Mouse (Mus musculus) hindbrain, embryonic 10.5 days (tissue): ENCODE results near the gene Myo15b. TPM values are rescaled to one million over a fixed set of nuclear protein-coding genes. Genes with fewer than 3 reads are reported as not detected.
"Not testable (repeated sequence)": the region's sequence is repeated elsewhere in the genome, so short reads cannot be mapped to it uniquely, and the experiment has no call there.

ENCODE experiments used
- DNase-seq: peaks from one replicate; pipeline ENCODE4 v3.0.0-alpha.2; 2017; ENCODE audit warnings: low spot score
- H3K27ac ChIP-seq: fragments of 300-500 bp; sonication (generic); 2 replicates; pipeline ENCODE4 v1.5.1; 2016; ENCODE audit warnings: mild to moderate bottlenecking, moderate library complexity
- H3K27me3 ChIP-seq: fragments of 300-500 bp; sonication (generic); 2 replicates; pipeline ENCODE4 v1.6.1; 2016; ENCODE audit warnings: mild to moderate bottlenecking; ENCODE audit not compliant: poor library complexity, insufficient read depth, severe bottlenecking
- H3K36me3 ChIP-seq: fragments of 300-500 bp; sonication (generic); 2 replicates; pipeline ENCODE4 v1.6.1; 2016; ENCODE audit warnings: mild to moderate bottlenecking, moderate library complexity
- H3K4me1 ChIP-seq: fragments of 300-500 bp; sonication (generic); replicated peaks from 2 replicates; pipeline ENCODE4 v1.6.1; 2016; ENCODE audit warnings: mild to moderate bottlenecking
- H3K4me3 ChIP-seq: fragments of 300-500 bp; sonication (generic); 2 replicates; pipeline ENCODE4 v1.5.1; 2016; ENCODE audit warnings: mild to moderate bottlenecking, moderate library complexity
- H3K9me3 ChIP-seq: fragments of 300-500 bp; sonication (generic); 2 replicates; pipeline ENCODE4 v1.6.1; 2016; ENCODE audit warnings: mild to moderate bottlenecking, moderate library complexity
- WGBS: fragments of 180-500 bp; shearing (Covaris S2); methylation state at CpG from one replicate; pipeline ENCODE4 v1.1.7; 2016; 5-methylcytosine and 5-hydroxymethylcytosine counted together
- polyA plus RNA-seq: library from polyadenylated mRNA; unstranded; fragments of >200 nt; fragmentation: Nextera tagmentation; extraction: Ambion mirVana; gene quantifications from 2 replicates; pipeline ENCODE4 v1.2.1, GENCODE M21; 2016

Gene Myo15b
- polyA plus RNA-seq, 1 experiment from 2014 or later = 0.21 TPM

DNA sequence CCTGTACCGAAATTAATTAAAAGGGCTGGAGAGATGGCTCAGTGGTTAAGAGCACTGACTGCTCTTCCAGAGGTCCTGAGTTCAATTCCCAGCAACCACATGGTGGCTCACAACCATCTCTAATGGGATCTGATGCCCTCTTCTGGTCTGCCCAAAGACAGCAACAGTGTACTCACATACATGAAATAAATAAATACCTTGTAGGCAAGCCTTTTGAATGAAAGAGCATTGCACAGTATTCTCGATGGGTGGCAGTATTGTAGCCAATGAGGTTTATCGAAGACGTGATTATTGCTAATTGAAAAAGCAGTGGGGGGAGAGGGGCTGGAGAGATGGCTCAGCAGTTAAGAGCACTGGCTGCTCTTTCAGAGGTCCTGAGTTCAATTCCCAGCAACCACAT, 1.1 kb upstream of the Myo15b start:
- Histone ChIP-seq H3K27me3 (peaks cover 68% of the 10 kb centered on the region), H3K36me3 (peaks cover 13% of the 10 kb centered on the region; the same call in 1 of the 2 replicates), H3K4me1 (peaks cover 26% of the 10 kb centered on the region)
- not testable (repeated sequence) for H3K9me3 ChIP-seq, DNase-seq, H3K27ac ChIP-seq, H3K4me3 ChIP-seq
- WGBS = 92% methylated on average over 4 of the region's 4 CpGs

DNA sequence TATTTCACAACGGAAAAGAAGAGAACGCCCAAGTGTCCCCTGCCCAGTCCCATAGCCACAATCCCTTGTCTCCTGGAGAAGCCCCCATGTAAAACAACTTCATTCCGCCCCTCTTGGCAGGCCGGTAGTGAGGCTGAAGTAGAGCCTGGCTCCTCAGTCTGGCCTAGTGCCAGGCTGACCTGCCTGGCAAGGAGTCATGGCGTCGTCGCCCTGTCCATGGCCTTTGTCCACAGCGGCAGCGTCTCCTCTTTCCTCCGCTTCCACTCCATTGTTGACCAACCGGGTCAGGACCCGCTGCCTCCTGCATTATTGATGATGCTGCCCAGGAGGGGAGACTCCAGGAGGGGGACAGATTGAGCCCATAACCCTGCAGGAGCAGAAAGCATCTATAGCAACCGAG, 270 bp upstream of the Myo15b start:
- 41% methylated on average over 13 of the region's 13 CpGs for WGBS
- Histone ChIP-seq H3K9me3 (no peaks in the 10 kb centered on the region), H3K4me1 (peaks cover 26% of the 10 kb centered on the region), H3K36me3 (0 out of 2 replicates have a peak, but pooled peaks cover 10% of the 10 kb centered on the region), H3K27me3 (peaks cover 73% of the 10 kb centered on the region), H3K27ac (peak overlapping the region; percentile 57; the same call in 1 of the 2 replicates), H3K4me3 (peak overlapping the region; percentile 50)
- DNase-seq = no peak

DNA sequence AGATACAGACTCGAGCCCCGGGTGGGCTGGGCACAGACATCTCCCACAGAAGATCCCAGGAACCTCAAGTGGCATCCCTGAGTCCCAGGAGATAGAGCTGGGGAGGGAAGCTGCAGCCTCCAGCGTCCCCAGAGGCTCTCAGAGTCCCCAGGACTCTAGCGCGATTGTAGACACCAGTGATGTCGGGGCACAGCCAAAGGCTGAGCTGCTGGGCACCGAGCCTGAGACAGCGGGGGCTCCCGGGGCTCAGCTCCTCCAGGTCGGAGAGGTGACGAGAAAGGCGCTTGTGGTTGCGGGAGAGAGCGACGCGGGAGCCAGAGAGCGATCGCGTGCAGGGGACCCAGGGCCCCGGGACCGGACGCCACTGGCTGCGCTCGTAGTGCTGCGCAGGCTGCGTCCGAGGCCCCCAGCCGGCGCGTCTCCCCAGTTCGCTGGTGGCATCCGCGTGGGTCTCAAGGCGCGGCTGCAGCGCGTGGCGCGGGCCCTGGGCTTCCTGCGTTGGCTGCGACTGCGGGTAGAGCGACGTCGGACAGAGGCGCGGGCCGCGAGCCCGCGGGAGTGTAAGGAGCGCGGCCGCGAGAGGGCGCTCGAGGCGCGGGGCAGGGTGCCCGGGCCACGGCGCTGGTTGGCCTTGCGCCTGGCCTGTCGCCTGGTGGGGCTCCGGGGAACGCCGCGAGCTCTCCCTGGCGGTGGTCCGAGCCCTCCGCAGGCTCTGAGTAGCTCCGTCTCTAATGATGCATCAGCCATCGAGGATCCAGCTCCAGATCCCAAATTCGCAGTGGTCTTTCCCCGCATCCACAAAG, 1.1 kb downstream of the Myo15b start:
- Histone ChIP-seq H3K4me3 (peak overlapping the region; percentile 50), H3K27ac (peak overlapping the region; percentile 60), H3K36me3 (no peaks in the 10 kb centered on the region), H3K4me1 (peaks cover 26% of the 10 kb centered on the region), H3K27me3 (peaks cover 73% of the 10 kb centered on the region), H3K9me3 (no peaks in the 10 kb centered on the region)
- WGBS = 2% methylated on average over 75 of the region's 75 CpGs
- DNase-seq = peak; percentile 87

DNA sequence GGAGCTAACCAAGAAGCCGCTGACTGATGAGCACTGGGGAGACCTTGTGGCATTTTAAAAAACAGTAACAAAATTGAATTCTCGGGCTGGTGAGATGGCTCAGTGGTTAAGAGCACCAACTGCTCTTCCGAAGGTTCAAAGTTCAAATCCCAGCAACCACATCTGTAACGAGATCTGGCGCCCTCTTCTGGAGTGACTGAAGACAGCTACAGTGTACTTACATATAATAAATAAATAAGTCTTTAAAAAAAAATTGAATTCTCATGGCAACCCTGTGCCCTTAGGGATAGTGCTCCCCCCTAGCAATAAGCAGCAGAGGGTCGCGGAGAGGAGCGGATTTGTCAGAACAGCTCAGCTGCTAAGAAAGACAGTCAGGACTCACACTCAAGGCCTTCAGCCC, 5.7 kb downstream of the Myo15b start:
- Histone ChIP-seq H3K4me3 (no peak overlapping the region), H3K9me3 (no peaks in the 10 kb centered on the region), H3K27me3 (peaks cover 42% of the 10 kb centered on the region), H3K36me3 (no peaks in the 10 kb centered on the region), H3K27ac (no peak overlapping the region), H3K4me1 (peaks cover 26% of the 10 kb centered on the region)
- DNase-seq = no peak
- WGBS = 88% methylated on average over 8 of the region's 8 CpGs

DNA sequence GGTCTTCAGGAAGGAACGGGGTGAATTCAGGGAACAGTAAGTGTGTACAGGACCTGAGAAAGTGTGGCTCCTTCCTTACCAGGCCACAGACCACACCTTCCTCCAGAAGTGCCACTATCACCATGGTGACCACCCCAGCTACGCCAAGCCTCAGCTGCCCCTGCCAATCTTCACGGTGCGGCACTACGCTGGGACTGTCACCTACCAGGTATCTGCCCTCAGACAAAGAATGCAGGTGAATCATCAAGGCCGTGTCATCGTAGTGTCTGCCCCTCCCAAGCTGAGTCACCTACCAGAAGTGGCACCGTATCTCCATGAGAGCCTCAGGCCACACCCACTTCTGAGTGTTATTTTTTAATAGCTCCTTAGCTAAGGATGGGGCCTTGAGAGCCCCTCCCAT, 11.2 kb downstream of the Myo15b start:
- Histone ChIP-seq H3K4me3 (no peak overlapping the region), H3K27me3 (peaks cover 5% of the 10 kb centered on the region; the same call in 1 of the 2 replicates), H3K9me3 (no peaks in the 10 kb centered on the region), H3K27ac (no peak overlapping the region), H3K4me1 (peaks cover 16% of the 10 kb centered on the region), H3K36me3 (no peaks in the 10 kb centered on the region)
- no peak for DNase-seq
- WGBS = 89% methylated on average over 8 of the region's 8 CpGs

DNA sequence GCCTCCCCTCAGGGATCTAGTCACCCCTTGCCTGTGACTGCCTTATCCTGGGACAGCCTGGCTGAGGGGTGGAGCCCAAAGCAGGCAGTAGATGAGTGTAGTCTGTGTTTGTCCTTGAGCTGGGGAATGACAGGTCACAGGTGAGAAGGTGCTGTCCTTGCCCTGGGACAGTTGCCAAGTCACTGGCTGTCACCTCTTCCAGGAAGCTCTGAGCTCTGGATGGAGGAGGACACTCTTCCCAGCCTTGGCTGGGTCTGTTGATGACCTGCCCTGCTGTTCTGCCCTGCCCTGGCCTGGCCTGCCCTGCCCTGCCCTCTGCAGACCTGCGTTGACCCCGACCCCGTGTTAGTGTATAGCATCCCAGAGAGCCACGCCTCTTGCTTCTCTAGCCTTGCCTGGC, 14.2 kb downstream of the Myo15b start:
- no peak for DNase-seq
- Histone ChIP-seq H3K27ac (no peak overlapping the region), H3K27me3 (no peaks in the 10 kb centered on the region), H3K4me1 (peaks cover 9% of the 10 kb centered on the region), H3K9me3 (no peaks in the 10 kb centered on the region), H3K4me3 (no peak overlapping the region), H3K36me3 (no peaks in the 10 kb centered on the region)
- WGBS = 65% methylated on average over 4 of the region's 4 CpGs

DNA sequence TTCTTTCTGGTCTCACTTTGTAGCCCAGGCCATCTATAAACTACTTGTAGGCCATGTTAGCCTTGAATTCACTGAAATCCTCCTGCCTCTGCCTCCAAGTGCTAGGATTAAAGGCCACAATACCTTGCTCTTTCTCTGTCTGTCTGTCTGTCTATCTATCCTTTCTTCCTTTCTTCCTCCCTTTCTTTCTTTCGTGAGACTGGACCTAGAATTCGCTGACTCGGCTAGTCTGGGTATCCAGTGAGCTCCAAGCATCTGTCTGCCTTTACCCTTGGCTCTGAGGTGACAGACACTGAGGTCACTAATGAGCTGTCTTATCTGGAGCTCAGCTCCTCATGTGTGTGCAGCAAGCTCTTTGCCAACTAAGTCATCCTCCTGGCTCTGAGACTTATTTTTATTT, 17.7 kb downstream of the Myo15b start:
- H3K27ac ChIP-seq = no peak overlapping the region
- WGBS = 96% methylated on average over 3 of the region's 3 CpGs
- DNase-seq = no peak
- H3K9me3 ChIP-seq = no peaks in the 10 kb centered on the region
- no peak overlapping the region for H3K4me3 ChIP-seq
- peaks cover 12% of the 10 kb centered on the region for H3K4me1 ChIP-seq
- no peaks in the 10 kb centered on the region for H3K36me3 ChIP-seq
- H3K27me3 ChIP-seq = no peaks in the 10 kb centered on the region

DNA sequence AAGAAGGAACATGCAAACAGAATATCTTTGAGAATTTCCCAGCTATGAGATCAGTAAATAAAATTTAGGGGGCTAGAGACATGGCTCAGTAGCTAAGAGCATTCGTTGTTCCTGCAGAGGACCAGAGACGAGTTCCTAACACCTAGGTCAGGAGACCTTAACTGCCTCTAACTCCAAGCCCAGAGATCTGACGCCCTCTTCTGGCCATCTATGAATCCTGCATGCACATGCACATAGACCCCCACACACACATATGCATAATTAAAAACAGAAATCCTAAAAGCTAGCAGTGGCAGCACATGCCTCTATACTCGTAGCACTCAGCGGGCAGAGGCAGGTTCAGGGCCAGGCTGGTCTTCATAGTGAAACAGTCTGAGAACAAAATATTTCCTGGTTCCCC, 18.2 kb downstream of the Myo15b start:
- no peak overlapping the region for H3K4me3 ChIP-seq
- 77% methylated on average over 5 of the region's 5 CpGs for WGBS

DNA sequence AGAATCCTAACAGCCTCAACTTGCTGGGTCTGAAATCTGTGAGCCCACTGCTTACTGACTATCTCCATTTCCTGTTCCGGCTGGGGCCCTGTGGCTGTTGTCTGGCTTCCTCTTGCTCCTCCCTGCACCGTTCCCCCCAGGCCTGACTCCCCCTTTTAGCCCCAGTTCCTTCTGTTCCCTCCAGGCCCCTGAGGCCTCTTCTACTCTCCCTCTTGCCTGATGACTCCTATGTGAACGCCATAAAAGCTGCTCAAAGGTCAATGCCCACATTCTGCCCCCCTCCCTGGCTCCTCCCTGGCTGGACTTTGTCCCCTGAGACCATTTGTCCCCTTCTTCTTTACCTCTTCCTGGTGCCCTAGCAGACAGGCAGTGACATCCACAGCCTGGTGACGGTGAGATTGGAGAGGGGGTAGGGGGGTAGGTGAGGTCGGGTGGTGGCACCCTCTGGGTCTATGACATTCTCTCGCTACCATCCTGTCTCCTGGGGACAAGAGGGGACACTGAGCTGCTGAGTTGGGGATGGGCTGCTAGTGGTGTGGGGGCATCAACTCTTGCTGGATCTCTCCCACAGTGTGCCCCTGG, 19.1 kb downstream of the Myo15b start:
- DNase-seq = no peak
- H3K27me3 ChIP-seq = peaks cover 7% of the 10 kb centered on the region
- no peaks in the 10 kb centered on the region for H3K9me3 ChIP-seq
- no peak overlapping the region for H3K4me3 ChIP-seq
- peaks cover 9% of the 10 kb centered on the region for H3K4me1 ChIP-seq
- H3K36me3 ChIP-seq = no peaks in the 10 kb centered on the region
- WGBS = 71% methylated on average over 6 of the region's 6 CpGs
- H3K27ac ChIP-seq = no peak overlapping the region

More for the DNA sequence above, 18.2 kb downstream of the Myo15b start:
- Histone ChIP-seq H3K27ac (no peak overlapping the region), H3K9me3 (no peaks in the 10 kb centered on the region), H3K4me1 (peaks cover 12% of the 10 kb centered on the region), H3K27me3 (no peaks in the 10 kb centered on the region), H3K36me3 (no peaks in the 10 kb centered on the region)
- DNase-seq = no peak

DNA sequence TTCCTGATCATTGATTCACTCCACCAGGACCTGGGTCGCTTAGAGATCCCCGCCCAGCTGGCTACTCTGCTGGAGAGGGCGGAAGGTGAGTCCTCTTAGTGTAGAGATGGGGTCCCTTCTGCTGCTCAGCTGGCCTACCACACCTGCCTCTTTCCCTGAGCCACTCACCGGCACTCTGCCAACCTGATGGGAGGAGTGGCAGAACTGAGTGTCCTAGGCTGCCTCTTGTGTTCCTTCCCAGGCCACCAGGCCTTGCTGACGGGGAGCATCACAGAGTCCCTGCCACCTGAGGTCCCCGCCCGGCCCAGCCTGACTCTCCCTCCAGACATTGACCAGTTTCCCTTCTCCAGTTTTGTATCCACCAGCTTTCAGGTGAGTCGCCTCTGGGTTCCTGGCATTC, 19.9 kb downstream of the Myo15b start:
- peaks cover 9% of the 10 kb centered on the region for H3K4me1 ChIP-seq
- no peak for DNase-seq

DNA sequence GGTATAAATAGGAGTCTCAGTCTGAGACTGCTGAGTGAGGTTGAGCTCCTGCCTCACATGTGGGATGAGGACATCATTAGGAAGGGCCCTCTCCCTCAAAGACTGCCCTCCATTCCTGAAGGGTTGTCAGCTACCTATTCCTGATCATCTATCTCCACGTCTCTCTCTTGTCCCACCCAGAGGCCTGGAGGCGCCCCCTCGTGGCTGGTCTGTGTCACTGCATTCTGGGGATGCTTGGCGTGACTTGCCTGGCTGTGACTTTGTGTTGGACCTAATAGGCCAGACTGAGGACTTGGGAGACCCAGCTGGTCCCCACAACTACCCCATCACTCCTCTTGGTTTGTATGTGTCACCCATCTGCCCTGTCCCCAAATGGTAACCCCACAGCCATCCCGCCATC, 22.8 kb downstream of the Myo15b start:
- Histone ChIP-seq H3K27me3 (peaks cover 33% of the 10 kb centered on the region), H3K36me3 (no peaks in the 10 kb centered on the region), H3K4me1 (peaks cover 15% of the 10 kb centered on the region), H3K4me3 (no peak overlapping the region), H3K27ac (no peak overlapping the region), H3K9me3 (no peaks in the 10 kb centered on the region)
- 24% methylated on average over 5 of the region's 5 CpGs for WGBS
- DNase-seq = peak; percentile 53

More for the DNA sequence above, 19.9 kb downstream of the Myo15b start:
- Histone ChIP-seq H3K27me3 (peaks cover 15% of the 10 kb centered on the region), H3K36me3 (no peaks in the 10 kb centered on the region), H3K4me3 (no peak overlapping the region), H3K9me3 (no peaks in the 10 kb centered on the region), H3K27ac (no peak overlapping the region)
- 75% methylated on average over 8 of the region's 8 CpGs for WGBS

DNA sequence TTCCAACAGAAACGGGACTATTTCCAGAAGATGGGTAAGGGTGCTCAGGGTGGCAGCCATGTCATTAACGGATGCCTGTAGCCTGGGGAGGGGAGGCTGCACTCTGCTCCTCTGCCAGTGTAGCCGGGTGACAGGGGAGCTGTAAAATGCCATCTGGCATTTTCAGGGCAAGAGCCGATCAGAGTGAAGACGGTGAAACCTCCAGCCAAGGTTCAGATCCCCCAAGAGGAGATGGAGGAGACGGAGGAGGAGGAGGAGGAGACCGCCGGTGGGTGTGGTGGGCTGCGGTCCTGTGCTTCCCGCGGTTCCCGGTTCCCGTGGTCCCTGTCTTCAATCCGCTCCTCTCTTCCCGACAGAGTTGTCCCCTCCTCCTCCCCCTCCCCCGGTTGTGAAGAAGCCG, 25.0 kb downstream of the Myo15b start:
- Histone ChIP-seq H3K27ac (no peak overlapping the region), H3K4me1 (peaks cover 23% of the 10 kb centered on the region; the same call in 1 of the 2 replicates), H3K9me3 (no peaks in the 10 kb centered on the region), H3K36me3 (no peaks in the 10 kb centered on the region), H3K27me3 (peaks cover 35% of the 10 kb centered on the region), H3K4me3 (no peak overlapping the region)
- 32% methylated on average over 17 of the region's 17 CpGs for WGBS
- DNase-seq = no peak

DNA sequence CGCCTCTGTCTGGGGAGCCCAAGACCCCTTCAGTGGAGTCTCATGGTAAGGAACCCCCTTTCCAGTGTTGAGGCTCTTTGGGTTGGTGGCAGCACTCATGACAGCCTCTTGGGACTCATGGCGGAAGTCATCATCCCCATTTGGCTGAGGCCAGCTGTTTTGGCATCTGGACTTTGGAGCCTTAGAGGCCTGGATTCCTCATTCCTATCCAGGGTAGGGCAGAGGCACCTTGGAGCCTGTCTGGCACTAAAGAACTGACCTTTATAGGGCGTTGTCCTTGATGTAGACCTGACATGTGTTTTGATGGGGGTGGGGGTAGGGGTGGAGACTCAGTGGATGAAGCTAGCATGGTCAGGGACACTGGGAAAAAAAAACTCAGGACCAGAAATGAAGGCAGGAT, 26.2 kb downstream of the Myo15b start:
- DNase-seq = no peak
- Histone ChIP-seq H3K4me1 (peaks cover 24% of the 10 kb centered on the region; the same call in 1 of the 2 replicates), H3K9me3 (no peaks in the 10 kb centered on the region), H3K36me3 (no peaks in the 10 kb centered on the region), H3K4me3 (no peak overlapping the region), H3K27ac (no peak overlapping the region), H3K27me3 (peaks cover 35% of the 10 kb centered on the region)
- 92% methylated on average over 3 of the region's 3 CpGs for WGBS
